Mouse (Mus musculus) adrenal gland (tissue): ENCODE measurements around the gene Chst5.

Source experiments
- intact Hi-C: fragments of 180-260 bp; cut with DNase I; formaldehyde crosslinking; loops from one replicate; pipeline ENCODE4 v1.15.1; 2025

Gene Chst5

GRCm38 (mm10) chr8:111931721-111932120 lies 21.5 kb upstream of the Chst5 start:
- intact Hi-C loops: no loop called here

DNA sequence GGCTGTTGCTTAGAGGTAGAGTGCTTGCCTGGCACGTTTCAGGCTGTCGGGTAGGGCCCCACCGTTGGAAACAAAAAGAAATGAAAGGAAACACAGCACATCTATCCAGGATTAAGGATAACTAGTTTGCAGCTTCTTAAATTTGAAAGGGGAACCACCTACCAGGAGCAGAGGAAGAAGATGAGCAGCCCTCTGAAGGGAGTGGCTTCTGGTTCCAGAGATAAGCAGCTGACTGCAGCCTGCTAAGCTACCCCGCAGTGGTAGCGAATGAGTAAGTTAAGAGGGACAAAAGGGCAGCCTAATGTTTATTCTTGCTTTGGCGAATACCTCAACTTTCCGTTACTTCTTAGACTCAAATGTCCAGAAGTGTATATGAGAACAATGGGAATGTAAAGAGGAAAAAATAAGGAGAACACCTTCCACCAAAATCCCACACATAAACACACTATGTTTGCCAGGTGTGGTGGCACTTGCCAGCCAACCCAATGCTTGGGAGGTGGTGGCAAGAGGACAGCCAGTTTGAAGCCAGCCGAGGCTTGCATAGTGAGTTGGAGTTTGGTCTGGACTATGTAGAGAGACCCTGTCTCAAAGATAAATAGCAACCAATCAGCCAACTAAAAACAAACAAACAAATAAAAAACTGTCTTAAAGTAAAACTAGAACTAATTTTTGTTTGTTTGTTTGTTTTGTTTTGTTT lies 19.5 kb upstream of the Chst5 start:
- intact Hi-C loops: no loop called here

GRCm38 (mm10) chr8:111924976-111925375 lies 14.7 kb upstream of the Chst5 start:
- intact Hi-C loops: loop anchor here (5.0 kb wide), 1 partner anchor 43 kb away; no protein-coding TSS in a partner anchor

DNA sequence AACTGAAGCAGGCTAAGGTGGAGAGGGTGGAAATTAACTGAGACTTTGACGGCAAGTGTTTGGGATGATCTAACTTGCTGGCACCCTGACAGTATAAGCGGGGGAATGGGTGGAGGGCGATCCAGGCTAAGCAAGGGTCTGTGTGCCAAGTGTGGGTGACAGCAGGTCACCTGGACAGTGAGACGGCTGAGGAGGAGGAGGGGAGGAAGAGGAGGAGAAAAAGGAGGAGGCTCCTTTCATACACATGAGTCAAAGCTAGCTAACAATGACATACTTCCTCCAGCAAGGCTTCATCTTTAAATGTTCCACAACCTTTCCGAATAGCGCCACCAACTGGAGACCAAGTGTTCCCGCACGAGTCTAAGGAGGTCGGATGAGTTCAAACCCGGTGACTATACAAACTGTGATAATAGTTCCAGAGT lies 13.1 kb upstream of the Chst5 start:
- intact Hi-C loops: loop anchor here (5.0 kb wide), 1 partner anchor 41 kb away; no protein-coding TSS in a partner anchor

DNA sequence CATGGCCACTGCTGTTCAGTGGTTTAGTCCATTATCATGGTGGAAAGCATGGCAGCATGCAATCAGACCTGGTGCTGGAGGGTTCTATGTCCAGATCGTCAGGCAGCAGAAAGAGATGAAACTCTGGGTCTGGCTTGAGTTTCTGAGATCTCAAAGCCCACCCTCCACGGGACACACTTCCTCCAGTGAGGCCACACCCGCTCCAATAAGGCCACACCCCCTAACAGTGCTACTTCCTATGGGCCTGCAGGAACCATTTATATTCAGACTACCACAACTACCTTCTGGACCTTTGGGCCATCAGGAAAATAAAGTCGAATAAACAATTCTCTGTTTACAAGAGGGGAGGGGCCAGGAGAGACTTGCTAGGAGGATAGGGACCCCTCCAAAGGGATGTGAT lies 10.7 kb upstream of the Chst5 start:
- intact Hi-C loops: loop anchor here (5.0 kb wide), 1 partner anchor 39 kb away; no protein-coding TSS in a partner anchor

- intact Hi-C loops: loop anchor here (5.0 kb wide), 1 partner anchor 37 kb away; no protein-coding TSS in a partner anchor
Measured at GRCm38 (mm10) chr8:111919663-111920062, 9.4 kb upstream of the Chst5 start.

- intact Hi-C loops: no loop called here
Measured at GRCm38 (mm10) chr8:111912860-111913432, 2.7 kb upstream of the Chst5 start.

DNA sequence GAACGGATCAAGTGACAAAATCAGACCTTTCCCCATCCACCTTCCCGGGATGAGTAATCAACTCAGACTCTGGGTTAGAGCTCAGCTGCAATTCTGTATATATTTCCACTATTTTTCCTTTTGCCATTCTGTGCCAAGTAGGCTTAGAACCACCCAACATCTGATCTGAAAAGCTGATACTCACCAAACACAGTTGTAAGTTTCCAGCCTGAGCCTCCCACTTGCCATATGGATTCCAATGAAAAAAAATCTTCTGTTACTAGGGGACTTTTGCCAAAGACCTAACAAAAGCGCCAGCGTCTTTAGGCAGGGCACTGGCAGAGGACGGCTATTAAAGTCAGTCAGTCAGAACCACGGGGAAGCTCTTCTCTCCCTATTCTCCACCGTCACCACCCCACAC lies 1.3 kb upstream of the Chst5 start:
- intact Hi-C loops: no loop called here

DNA sequence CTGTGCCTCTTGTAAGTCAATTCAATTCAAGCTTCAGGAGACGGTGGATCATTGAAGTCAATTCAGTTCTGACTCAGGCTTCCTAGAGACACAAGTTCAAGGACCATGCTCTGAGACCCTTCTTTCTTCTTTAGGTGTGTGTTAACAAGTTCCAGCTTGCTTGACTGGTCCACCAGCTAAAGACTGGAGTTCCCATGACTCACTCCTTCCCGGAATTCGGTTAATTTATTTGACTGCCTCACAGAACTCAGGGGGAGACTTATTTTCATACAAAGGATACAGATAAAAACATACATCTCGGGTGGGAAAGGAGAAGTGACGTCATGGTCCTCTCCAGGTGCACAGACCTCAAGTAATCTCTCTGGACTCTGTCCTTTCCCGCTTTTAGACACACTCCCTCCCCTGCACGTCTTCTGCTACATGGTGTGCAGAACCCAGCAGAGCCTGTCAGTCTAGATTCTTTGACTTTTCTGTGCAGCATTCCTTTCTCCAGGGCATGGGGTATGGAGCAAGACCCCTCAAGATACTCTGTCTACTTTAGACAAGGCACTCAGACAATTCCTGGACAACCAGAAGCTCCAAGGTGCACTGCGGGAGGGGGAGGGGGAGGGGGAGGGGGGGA lies 4.6 kb downstream of the Chst5 start:
- intact Hi-C loops: no loop called here

DNA sequence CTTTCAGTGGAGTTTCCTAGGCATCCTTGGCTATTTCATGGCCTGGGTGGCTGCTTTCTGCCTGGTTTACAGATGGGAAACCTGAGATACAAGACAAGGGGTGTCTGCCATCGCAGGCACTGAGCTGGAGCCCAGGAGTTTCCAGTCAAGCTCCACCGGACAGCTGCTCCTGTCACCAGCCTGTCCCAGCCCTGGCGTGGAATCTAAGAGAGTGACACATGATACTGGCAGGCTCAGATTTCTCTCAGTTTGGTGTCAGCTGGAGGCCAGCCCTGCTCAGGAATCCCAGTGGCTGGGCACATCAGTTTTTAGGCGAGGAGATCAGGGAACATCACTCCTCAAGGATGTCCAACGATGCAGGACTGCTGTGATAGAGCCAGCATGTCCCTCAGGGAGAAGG lies 8.2 kb downstream of the Chst5 start:
- intact Hi-C loops: no loop called here

DNA sequence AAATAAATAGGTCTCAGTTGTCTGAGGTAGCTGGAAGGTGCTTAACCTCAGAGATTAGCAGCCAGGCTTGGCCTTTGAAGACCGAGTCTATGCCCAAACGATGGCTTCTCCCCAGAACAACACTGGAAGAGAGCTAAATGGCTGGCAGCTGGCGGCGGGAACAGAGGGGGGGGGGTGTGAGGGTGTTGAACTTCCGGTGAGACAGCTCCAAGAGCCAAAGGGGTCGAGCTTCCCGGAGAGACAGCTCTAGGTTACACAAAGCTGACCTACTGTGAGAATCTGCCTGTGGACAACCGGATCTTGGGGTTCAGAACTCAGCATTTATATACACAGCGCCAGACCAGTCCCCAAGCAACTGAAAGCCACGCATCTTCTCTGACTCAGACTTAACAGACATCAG lies 11.7 kb downstream of the Chst5 start:
- intact Hi-C loops: no loop called here

- intact Hi-C loops: no loop called here
Measured at GRCm38 (mm10) chr8:111894955-111895354, 15.3 kb downstream of the Chst5 start.

- intact Hi-C loops: no loop called here
Measured at GRCm38 (mm10) chr8:111892615-111893014, 17.6 kb downstream of the Chst5 start.

DNA sequence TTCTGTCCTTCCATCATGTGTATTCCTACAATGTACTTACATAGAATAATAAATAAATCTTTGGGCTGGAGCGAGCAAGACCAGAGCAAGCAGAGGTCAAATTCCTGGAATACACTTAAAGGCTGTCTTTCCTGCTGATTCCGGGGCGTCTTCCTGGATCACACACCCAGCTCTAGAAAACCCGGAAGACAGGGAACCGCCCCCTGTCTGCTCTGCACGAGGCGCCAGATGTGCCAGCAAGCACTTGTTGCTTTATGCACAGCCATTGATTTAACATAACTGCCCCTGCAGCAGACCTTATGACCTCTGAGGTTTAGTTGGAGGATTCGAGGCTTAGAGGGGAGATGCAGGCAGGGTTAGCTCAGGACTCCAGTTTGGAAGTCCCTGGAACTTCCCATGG lies 18.3 kb downstream of the Chst5 start:
- intact Hi-C loops: no loop called here

- intact Hi-C loops: no loop called here
Measured at GRCm38 (mm10) chr8:111890911-111891303, 19.3 kb downstream of the Chst5 start.

GRCm38 (mm10) chr8:111889931-111890910 lies 20.0 kb downstream of the Chst5 start:
- intact Hi-C loops: no loop called here

DNA sequence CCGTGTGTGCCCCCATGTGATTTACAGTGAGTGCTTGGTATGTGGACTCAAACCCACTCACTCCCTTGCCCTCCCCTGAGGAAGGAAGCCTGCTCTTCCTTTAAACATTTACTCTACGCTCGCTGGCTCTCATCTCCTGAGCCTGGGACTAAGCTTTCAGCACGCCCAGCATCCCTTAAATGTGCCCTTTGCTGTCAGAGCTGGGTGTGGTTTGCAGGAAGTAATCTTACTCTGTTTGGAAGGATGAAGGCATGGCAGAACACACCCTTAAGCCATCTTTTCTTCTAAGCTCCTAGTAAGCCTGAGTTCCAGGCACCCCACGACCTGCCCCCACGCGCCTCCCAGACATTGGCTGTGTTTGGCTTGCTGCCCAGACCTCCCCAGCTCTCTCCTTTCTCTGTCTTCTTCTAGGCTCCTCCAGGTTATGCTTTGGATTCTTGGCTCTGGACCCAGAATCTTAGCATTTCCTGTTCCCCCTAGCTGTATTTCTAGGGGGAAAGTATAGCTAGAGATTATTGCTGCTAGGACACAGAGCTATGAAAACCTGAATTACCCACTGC lies 22.1 kb downstream of the Chst5 start:
- intact Hi-C loops: no loop called here

DNA sequence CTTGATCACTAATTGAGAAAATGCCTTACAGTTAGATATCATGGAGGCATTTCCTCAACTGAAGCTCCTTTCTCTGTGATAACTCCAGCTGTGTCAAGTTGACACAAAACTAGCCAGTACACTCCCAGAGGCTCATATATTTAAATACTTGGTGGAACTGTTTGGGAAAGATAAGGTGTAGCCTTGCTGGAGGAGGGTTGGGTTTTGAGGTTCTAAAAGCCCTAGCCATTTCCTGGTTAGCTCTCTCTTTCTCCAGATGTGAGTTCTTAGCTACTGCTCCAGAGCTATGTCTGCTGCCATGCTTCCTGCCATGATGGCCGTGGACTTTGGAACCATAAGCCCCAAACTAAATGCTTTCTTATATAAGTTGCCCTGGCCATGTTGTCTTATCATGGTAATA lies 22.8 kb downstream of the Chst5 start:
- intact Hi-C loops: no loop called here

- intact Hi-C loops: loop anchor here (5.0 kb wide), 3 partner anchors 39 to 154 kb away; partner anchors contain the start of gene Adat1
Measured at GRCm38 (mm10) chr8:111883615-111884014, 26.6 kb downstream of the Chst5 start.

- intact Hi-C loops: loop anchor here (5.0 kb wide), 3 partner anchors 41 to 156 kb away; partner anchors contain the start of gene Adat1
Measured at GRCm38 (mm10) chr8:111881591-111881990, 28.7 kb downstream of the Chst5 start.

DNA sequence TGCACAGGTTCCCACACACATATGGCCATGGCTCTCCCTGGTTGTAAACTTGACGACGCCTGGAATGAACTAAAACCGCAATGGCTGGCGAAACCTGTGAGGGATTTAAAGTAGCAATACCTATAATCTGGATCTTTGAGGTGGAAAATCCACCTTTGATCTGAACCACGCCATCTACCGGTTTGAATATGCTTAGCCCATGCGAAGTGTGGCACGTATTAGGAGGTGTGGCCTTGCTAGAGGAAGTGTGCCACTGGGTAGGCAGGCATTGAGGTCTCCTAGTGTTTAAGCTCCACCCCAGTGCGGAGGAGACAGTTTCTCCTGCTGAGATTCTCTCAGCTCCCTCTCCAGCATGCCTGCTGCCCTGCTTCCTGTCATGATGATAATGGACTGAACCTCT lies 32.5 kb downstream of the Chst5 start:
- intact Hi-C loops: loop anchor here (10.0 kb wide), 1 partner anchor 137 kb away; the partner anchor contains the start of genes Gm6793, Kars and Terf2ip
